Mouse (Mus musculus): ENCODE data around the gene Rhob. TPM values are rescaled to one million over a fixed set of nuclear protein-coding genes. Genes with fewer than 3 reads are reported as not detected.

Rhob gene
- polyA plus RNA-seq, 1 experiment, result 0.83 TPM

DNA sequence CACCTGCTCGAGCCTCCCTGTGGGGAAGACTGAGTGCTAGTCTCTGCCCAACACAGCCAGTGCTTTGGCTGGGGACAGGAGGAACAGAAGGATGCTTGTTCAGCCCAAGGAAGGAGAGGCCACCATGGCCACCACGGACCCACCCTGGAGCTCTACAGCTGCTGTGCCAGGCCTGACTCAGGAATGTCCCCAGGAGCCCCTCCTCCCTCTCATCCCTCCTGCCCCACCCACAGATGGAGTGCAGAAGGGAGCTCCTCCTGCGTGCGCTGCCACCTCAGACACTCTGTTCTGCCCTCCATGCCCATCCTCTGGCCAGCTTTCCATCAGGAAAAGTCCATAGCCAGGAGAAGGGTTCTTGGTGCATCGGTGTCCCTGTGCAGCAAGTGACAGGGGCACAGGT is 42.8 kb downstream of the Rhob start:
- no peaks in the 10 kb centered on the region for H3K4me1 ChIP-seq (ENCODE audit: control insufficient read depth)
- TF ChIP-seq GATA1 (IDR thresholded peaks at IDR 0.05; ENCODE audit: low read length) (no peak), TAL1 (IDR thresholded peaks at IDR 0.05; ENCODE audit: low read length) (no peak)
- H3K27me3 ChIP-seq (ENCODE audit: control insufficient read depth), result no peaks in the 10 kb centered on the region
- no peak overlapping the region for H3K4me3 ChIP-seq (replicated peaks)
- no peaks in the 10 kb centered on the region for H3K36me3 ChIP-seq (ENCODE audit: control insufficient read depth)
- H3K9me3 ChIP-seq (ENCODE audit: control insufficient read depth, low read length), result no peaks in the 10 kb centered on the region

DNA sequence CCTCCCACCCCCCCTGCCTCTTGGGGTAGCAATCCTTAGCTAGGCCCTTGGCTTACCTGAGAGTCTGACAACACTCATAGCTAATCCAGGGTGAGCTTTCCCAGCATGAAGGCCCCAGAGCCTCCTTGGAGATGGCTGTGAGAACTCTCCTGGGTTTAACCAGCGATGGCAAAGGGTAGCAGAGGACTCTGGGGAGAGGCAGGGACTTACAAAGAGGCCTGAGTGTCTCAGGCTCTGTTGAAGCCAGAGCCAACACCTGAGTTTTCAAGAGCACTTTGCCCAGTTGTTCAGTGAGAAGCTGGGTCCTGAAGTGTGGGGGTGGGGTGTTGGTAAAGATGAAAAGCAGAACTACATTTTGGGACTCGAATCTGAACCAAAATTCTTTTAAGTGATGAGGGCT is 44.8 kb downstream of the Rhob start:
- no peaks in the 10 kb centered on the region for H3K27me3 ChIP-seq (ENCODE audit: control insufficient read depth)
- TF ChIP-seq TAL1 (IDR thresholded peaks at IDR 0.05; ENCODE audit: low read length) (no peak), GATA1 (IDR thresholded peaks at IDR 0.05; ENCODE audit: low read length) (no peak)
- no peaks in the 10 kb centered on the region for H3K36me3 ChIP-seq (ENCODE audit: control insufficient read depth)
- no peaks in the 10 kb centered on the region for H3K9me3 ChIP-seq (ENCODE audit: control insufficient read depth, low read length)
- H3K4me1 ChIP-seq (ENCODE audit: control insufficient read depth), result no peaks in the 10 kb centered on the region
- no peak overlapping the region for H3K4me3 ChIP-seq (replicated peaks)

DNA sequence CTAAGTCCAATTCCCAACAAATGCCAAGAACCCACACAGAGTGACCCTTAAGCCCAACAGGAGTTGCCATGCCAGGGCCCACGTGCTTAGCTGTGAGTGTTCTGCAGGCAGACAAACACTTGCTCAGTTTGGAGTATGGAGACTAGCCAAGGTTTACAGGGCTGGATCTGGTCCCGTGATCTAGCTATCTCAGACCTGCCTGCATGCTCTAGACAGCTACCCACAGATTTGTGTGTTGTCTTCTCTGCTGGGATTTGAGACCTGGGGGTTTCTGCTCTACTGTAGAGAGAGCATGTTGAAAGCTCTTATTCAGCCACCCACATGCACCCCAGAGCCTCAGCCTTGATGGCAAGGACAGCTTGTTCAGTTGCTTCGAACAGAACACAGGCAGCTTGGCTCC is 45.3 kb downstream of the Rhob start:
- H3K4me1 ChIP-seq (ENCODE audit: control insufficient read depth), result no peaks in the 10 kb centered on the region
- TF ChIP-seq TAL1 (IDR thresholded peaks at IDR 0.05; ENCODE audit: low read length) (no peak), GATA1 (IDR thresholded peaks at IDR 0.05; ENCODE audit: low read length) (no peak)
- no peaks in the 10 kb centered on the region for H3K27me3 ChIP-seq (ENCODE audit: control insufficient read depth)
- H3K9me3 ChIP-seq (ENCODE audit: control insufficient read depth, low read length), result no peaks in the 10 kb centered on the region
- H3K36me3 ChIP-seq (ENCODE audit: control insufficient read depth), result no peaks in the 10 kb centered on the region
- H3K4me3 ChIP-seq (replicated peaks), result no peak overlapping the region

- Histone ChIP-seq H3K27me3 (ENCODE audit: control insufficient read depth) (no peaks in the 10 kb centered on the region), H3K4me3 (replicated peaks) (no peak overlapping the region), H3K9me3 (ENCODE audit: control insufficient read depth, low read length) (no peaks in the 10 kb centered on the region), H3K36me3 (ENCODE audit: control insufficient read depth) (no peaks in the 10 kb centered on the region), H3K4me1 (ENCODE audit: control insufficient read depth) (no peaks in the 10 kb centered on the region)
- no peak for TF ChIP-seq GATA1 (IDR thresholded peaks at IDR 0.05; ENCODE audit: low read length)
- no peak for TF ChIP-seq TAL1 (IDR thresholded peaks at IDR 0.05; ENCODE audit: low read length)
These were observed 46.8 kb downstream of the Rhob start for GRCm38 (mm10) chr12:8452766-8453621.

- no peaks in the 10 kb centered on the region for H3K36me3 ChIP-seq (ENCODE audit: control insufficient read depth)
- no peaks in the 10 kb centered on the region for H3K4me1 ChIP-seq (ENCODE audit: control insufficient read depth)
- no peak overlapping the region for H3K4me3 ChIP-seq (replicated peaks)
- TF ChIP-seq GATA1 (IDR thresholded peaks at IDR 0.05; ENCODE audit: low read length) (no peak), TAL1 (IDR thresholded peaks at IDR 0.05; ENCODE audit: low read length) (no peak)
- H3K9me3 ChIP-seq (ENCODE audit: control insufficient read depth, low read length), result no peaks in the 10 kb centered on the region
- no peaks in the 10 kb centered on the region for H3K27me3 ChIP-seq (ENCODE audit: control insufficient read depth)
These were observed 48.0 kb downstream of the Rhob start for GRCm38 (mm10) chr12:8451571-8452485.

DNA sequence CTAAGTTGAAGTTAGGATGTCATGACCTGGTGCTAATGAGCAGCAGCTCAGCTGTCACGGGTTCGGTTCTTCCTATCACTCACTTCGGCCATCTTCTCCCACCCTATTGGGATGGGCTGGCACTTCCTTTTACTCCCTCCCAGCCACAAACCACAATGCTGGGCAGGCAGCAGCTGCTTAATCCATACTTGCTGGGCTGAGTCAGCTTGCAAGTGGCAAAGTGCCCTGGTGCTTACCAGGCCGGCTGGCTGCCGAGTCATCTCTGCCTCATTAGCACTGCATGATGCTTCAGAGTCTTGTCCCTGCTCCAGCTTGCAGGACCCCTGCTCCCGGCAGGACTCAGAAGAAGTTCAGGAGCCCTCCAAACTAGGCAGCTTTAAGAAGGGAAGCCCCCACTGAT is 49.2 kb downstream of the Rhob start:
- Histone ChIP-seq H3K36me3 (ENCODE audit: control insufficient read depth) (no peaks in the 10 kb centered on the region), H3K4me3 (replicated peaks) (no peak overlapping the region)
- no peak for TF ChIP-seq TAL1 (IDR thresholded peaks at IDR 0.05; ENCODE audit: low read length)

DNA sequence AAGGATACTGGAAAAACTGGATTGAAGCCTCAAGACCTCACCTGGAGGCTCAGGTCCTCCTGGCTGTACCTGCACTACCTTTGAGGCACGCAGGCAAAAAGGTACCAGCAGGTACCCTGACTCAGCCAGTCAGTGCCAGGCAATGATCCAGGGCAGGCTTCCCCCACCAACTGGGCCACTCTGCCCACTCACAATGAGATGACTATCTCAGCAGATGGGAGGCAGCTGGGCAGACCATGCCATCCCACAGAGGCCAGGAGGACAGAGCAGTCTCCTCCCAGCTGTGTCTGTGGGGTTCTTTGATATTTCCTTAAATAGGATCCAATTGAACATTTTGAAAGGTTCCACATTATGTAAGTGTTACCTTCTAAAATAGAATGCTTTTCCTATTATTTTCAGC is 49.8 kb downstream of the Rhob start:
- H3K9me3 ChIP-seq (ENCODE audit: control insufficient read depth, low read length), result no peaks in the 10 kb centered on the region
- H3K36me3 ChIP-seq (ENCODE audit: control insufficient read depth), result no peaks in the 10 kb centered on the region
- TF ChIP-seq GATA1 (IDR thresholded peaks at IDR 0.05; ENCODE audit: low read length) (no peak), TAL1 (IDR thresholded peaks at IDR 0.05; ENCODE audit: low read length) (no peak)
- H3K27me3 ChIP-seq (ENCODE audit: control insufficient read depth), result no peaks in the 10 kb centered on the region
- no peak overlapping the region for H3K4me3 ChIP-seq (replicated peaks)
- no peaks in the 10 kb centered on the region for H3K4me1 ChIP-seq (ENCODE audit: control insufficient read depth)

More for the DNA sequence above, 49.2 kb downstream of the Rhob start:
- Histone ChIP-seq H3K4me1 (ENCODE audit: control insufficient read depth) (no peaks in the 10 kb centered on the region), H3K27me3 (ENCODE audit: control insufficient read depth) (no peaks in the 10 kb centered on the region), H3K9me3 (ENCODE audit: control insufficient read depth, low read length) (no peaks in the 10 kb centered on the region)

Other genes with a start within 250 kb of the Rhob start
- gene Gdf7, start 198.1 kb downstream of the Rhob start, polyA plus RNA-seq (2012), result not detected in 2 replicates
- gene Hs1bp3, start 186.6 kb downstream of the Rhob start, polyA plus RNA-seq (2012), result 0.15 TPM in 1 of 2 replicates, not detected in the other
- not detected in 2 replicates for gene Slc7a15, start 99.1 kb upstream of the Rhob start, polyA plus RNA-seq (2012)
- 0.51 and 0.59 TPM in 2 replicates for gene Pum2, start 174.1 kb upstream of the Rhob start, polyA plus RNA-seq (2012)